8 mouse cellular contexts compared by ENCODE assay signal in genomic region chr9:40333649-40334396, GRCm38 (mm10).
DNase-seq lines count a peak whose midpoint lies in the region; ATAC-seq and TF ChIP-seq lines count a peak whose summit lies in the region.

No protein-coding gene starts in this region.

- no peak overlapping the region for H3K4me2 ChIP-seq in intestine, embryonic 14.5 days (ENCODE audit: low read length)
- H3K4me2 ChIP-seq in intestine, embryonic 16.5 days (ENCODE audit: low read depth, low read length): no peak overlapping the region
- no peak overlapping the region for H3K4me2 ChIP-seq in midbrain, postnatal 0 days (ENCODE audit: low read depth, low read length, poor library complexity, severe bottlenecking)

- no peak overlapping the region for H3K4me3 ChIP-seq in intestine, embryonic 14.5 days (ENCODE audit: low read depth, low read length)
- no peak overlapping the region for H3K4me3 ChIP-seq in intestine, embryonic 16.5 days (ENCODE audit: low read length)
- no peak overlapping the region for H3K4me3 ChIP-seq in midbrain, postnatal 0 days (ENCODE audit: low read depth, low read length)

- DNase-seq in intestine, embryonic 14.5 days (ENCODE audit: low spot score): peak; percentile 86
- peak; percentile 89 for DNase-seq in ES-CJ7 (ENCODE audit: low read depth, low spot score)
- peak; percentile 91 to 93 for DNase-seq in cerebellum, adult 18-20 months
- DNase-seq in gastrocnemius, adult 18-20 months (ENCODE audit: low spot score): peak; percentile 70
- DNase-seq in layer of hippocampus, adult 9-11 months: peak; percentile 59
- peak; percentile 76 for DNase-seq in midbrain, postnatal 0 days (ENCODE audit: low spot score)
- peak; percentile 27 to 75 for DNase-seq in thymus, postnatal 10 days (ENCODE audit: low spot score in 2 of 2)

- H3K27ac ChIP-seq in intestine, embryonic 14.5 days (ENCODE audit: low read depth): no peak overlapping the region
- H3K27ac ChIP-seq in intestine, embryonic 16.5 days (ENCODE audit: low read length): no peak overlapping the region
- no peak overlapping the region for H3K27ac ChIP-seq in midbrain, postnatal 0 days (ENCODE audit: low read depth, low read length)

- H3K36me3 ChIP-seq in intestine, embryonic 14.5 days (ENCODE audit: control insufficient read depth, insufficient read depth, low read length): no peaks in the 10 kb centered on the region
- no peaks in the 10 kb centered on the region for H3K36me3 ChIP-seq in intestine, embryonic 16.5 days (ENCODE audit: control insufficient read depth, insufficient read depth, low read length)
- peaks cover 31% of the 10 kb centered on the region for H3K36me3 ChIP-seq in midbrain, postnatal 0 days (ENCODE audit: insufficient read depth, low read length)

- no peak overlapping the region for H3K9ac ChIP-seq in intestine, embryonic 14.5 days (ENCODE audit: low read length)
- H3K9ac ChIP-seq in intestine, embryonic 16.5 days (ENCODE audit: low read depth, low read length): no peak overlapping the region
- no peak overlapping the region for H3K9ac ChIP-seq in midbrain, postnatal 0 days (replicated peaks; ENCODE audit: low read length, poor library complexity, severe bottlenecking)

- peak; percentile 94 for TF ChIP-seq CTCF in midbrain, postnatal 0 days (IDR thresholded peaks at IDR 0.05)

- WGBS in intestine, embryonic 14.5 days: 59% methylated on average over 9 of the region's 9 CpGs
- WGBS in intestine, embryonic 16.5 days: 55% methylated on average over 9 of the region's 9 CpGs
- WGBS in midbrain, postnatal 0 days: 59% methylated on average over 9 of the region's 9 CpGs

- ATAC-seq in intestine, embryonic 14.5 days (replicated peaks; ENCODE audit: low FRiP score, low TSS enrichment, low read depth): no peak
- no peak for ATAC-seq in intestine, embryonic 16.5 days
- ATAC-seq in midbrain, postnatal 0 days (ENCODE audit: low FRiP score): peak; percentile 39; the same call in 1 of the 2 replicates

- no peaks in the 10 kb centered on the region for H3K9me3 ChIP-seq in intestine, embryonic 14.5 days (ENCODE audit: control insufficient read depth, low read length)
- no peaks in the 10 kb centered on the region for H3K9me3 ChIP-seq in intestine, embryonic 16.5 days (ENCODE audit: control insufficient read depth, low read length)
- no peaks in the 10 kb centered on the region for H3K9me3 ChIP-seq in midbrain, postnatal 0 days (ENCODE audit: low read length)

- H3K27me3 ChIP-seq in intestine, embryonic 14.5 days (replicated peaks; ENCODE audit: control insufficient read depth, insufficient read depth, low read length): no peaks in the 10 kb centered on the region
- H3K27me3 ChIP-seq in intestine, embryonic 16.5 days (replicated peaks; ENCODE audit: control insufficient read depth, insufficient read depth, low read length): no peaks in the 10 kb centered on the region
- H3K27me3 ChIP-seq in midbrain, postnatal 0 days (ENCODE audit: insufficient read depth, low read length): no peaks in the 10 kb centered on the region

- H3K4me1 ChIP-seq in intestine, embryonic 14.5 days (replicated peaks; ENCODE audit: control insufficient read depth, insufficient read depth, low read length): no peaks in the 10 kb centered on the region
- no peaks in the 10 kb centered on the region; the same call in 1 of the 2 replicates for H3K4me1 ChIP-seq in intestine, embryonic 16.5 days (ENCODE audit: control insufficient read depth, insufficient read depth, low read length)
- peaks cover 3% of the 10 kb centered on the region; the same call in 1 of the 2 replicates for H3K4me1 ChIP-seq in midbrain, postnatal 0 days (ENCODE audit: insufficient read depth, low read length)
